Mouse (Mus musculus) limb, embryonic 11.5 days (tissue): ENCODE measurements at regions not wholly inside any gene's neighbourhood (a gene's known extent, or its start where the extent isn't known, plus 50 kb on each side); places are given as distances from the start of the nearest gene placed in this dataset.

Source experiments
- ATAC-seq: fragments of 200-750 bp; cut with Nextera tagmentation; 2 replicates; pipeline ENCODE4 v1.8.0; 2017; ENCODE audit warnings: low read depth; ENCODE audit not compliant: insufficient number of reproducible peaks, low FRiP score, low TSS enrichment
- DNase-seq: peaks from one replicate; pipeline ENCODE4 v3.0.0-alpha.2; 2015; ENCODE audit warnings: low spot score
- H3K27ac ChIP-seq: fragments of 300-500 bp; sonication (generic); replicated peaks from 2 replicates; pipeline ENCODE4 v1.5.1; 2014; ENCODE audit warnings: low read depth, mild to moderate bottlenecking, low read length
- H3K27me3 ChIP-seq: fragments of 300-500 bp; sonication (generic); 2 replicates; pipeline ENCODE4 v1.6.1; 2014; ENCODE audit warnings: mild to moderate bottlenecking, low read length, mixed read lengths; ENCODE audit not compliant: control insufficient read depth, insufficient read depth
- H3K36me3 ChIP-seq: fragments of 300-500 bp; sonication (generic); 2 replicates; pipeline ENCODE4 v1.6.1; 2014; ENCODE audit warnings: mild to moderate bottlenecking, low read length, moderate library complexity, mixed read lengths; ENCODE audit not compliant: control insufficient read depth, insufficient read depth
- H3K4me1 ChIP-seq: fragments of 300-500 bp; sonication (generic); 2 replicates; pipeline ENCODE4 v1.6.1; 2014; ENCODE audit warnings: low read length, mixed read lengths; ENCODE audit not compliant: control insufficient read depth, insufficient read depth
- H3K4me2 ChIP-seq: fragments of 300-500 bp; sonication (generic); 2 replicates; pipeline ENCODE4 v1.6.1; 2014; ENCODE audit warnings: low read depth, mild to moderate bottlenecking, moderate library complexity; ENCODE audit not compliant: severe bottlenecking
- H3K4me3 ChIP-seq: fragments of 300-500 bp; sonication (generic); 2 replicates; pipeline ENCODE4 v1.5.1; 2014; ENCODE audit warnings: low read depth, low read length
- H3K9ac ChIP-seq: fragments of 300-500 bp; sonication (generic); 2 replicates; pipeline ENCODE4 v1.6.1; 2014; ENCODE audit warnings: mild to moderate bottlenecking, low read length
- H3K9me3 ChIP-seq: fragments of 300-500 bp; sonication (generic); 2 replicates; pipeline ENCODE4 v1.6.1; 2016; ENCODE audit warnings: low read length; ENCODE audit not compliant: control insufficient read depth
- WGBS: fragments of 180-500 bp; shearing (Covaris S2); extraction: QIAGEN DNeasy Blood & Tissue Kit; methylation state at CpG from one replicate; pipeline ENCODE4 v1.1.7; 2014; 5-methylcytosine and 5-hydroxymethylcytosine counted together

GRCm38 (mm10) chr4:105549744-105550440 is 239.8 kb upstream of the Gm12728 start:
- no peak overlapping the region for H3K4me2 ChIP-seq
- no peaks in the 10 kb centered on the region for H3K27me3 ChIP-seq
- 0 out of 2 replicates have a peak overlapping the region, but pooled peaks have one; percentile 12 for H3K9ac ChIP-seq
- no peak overlapping the region; the same call in 1 of the 2 replicates for H3K27ac ChIP-seq
- peak; percentile 60; the same call in 1 of the 2 replicates for ATAC-seq
- 0 out of 2 replicates have a peak, but pooled peaks cover 8% of the 10 kb centered on the region for H3K4me1 ChIP-seq
- no peaks in the 10 kb centered on the region for H3K9me3 ChIP-seq
- DNase-seq: no peak
- H3K4me3 ChIP-seq: no peak overlapping the region
- H3K36me3 ChIP-seq: no peaks in the 10 kb centered on the region
- 49% methylated on average over 7 of the region's 7 CpGs for WGBS

DNA sequence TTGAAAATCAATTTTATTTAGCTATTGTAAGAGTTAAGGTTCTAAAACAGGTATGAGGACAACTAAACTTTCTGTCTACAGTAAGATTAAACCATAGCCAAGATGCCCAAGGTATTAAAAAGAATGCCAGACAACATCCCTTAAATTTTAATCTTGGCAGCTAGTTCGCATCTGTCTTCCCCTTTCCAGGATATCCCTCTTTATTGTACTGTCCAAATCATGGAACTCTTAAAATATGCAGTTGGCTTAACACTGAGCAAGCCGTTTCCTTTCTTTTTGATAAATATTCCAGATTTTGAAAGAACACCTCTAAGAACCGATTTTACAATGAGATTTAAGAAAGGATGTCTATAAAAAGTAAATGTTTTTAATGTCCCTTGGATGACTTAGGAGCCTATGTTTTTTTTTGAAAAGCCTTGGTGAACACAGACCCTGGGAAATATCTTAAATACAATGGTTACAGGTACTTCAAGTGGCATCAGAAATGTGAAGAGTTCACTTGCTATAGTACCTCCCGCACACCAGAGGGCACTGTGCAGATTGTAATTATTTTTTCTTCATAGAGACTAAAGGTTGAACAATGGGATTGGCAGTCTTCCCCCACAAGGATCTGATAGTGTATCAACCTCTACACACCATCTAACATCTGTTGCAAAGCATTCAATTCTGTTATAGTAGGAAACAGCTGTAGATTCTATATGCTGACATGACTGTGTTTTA is 237.5 kb upstream of the Gm12728 start:
- H3K4me2 ChIP-seq: no peak overlapping the region
- H3K36me3 ChIP-seq: no peaks in the 10 kb centered on the region
- DNase-seq (no peak), ATAC-seq (no peak)
- H3K9ac ChIP-seq: no peak overlapping the region
- H3K27ac ChIP-seq: no peak overlapping the region
- H3K4me1 ChIP-seq: 0 out of 2 replicates have a peak, but pooled peaks cover 8% of the 10 kb centered on the region
- no peaks in the 10 kb centered on the region for H3K9me3 ChIP-seq
- no peak overlapping the region for H3K4me3 ChIP-seq
- 94% methylated on average over 4 of the region's 4 CpGs for WGBS
- no peaks in the 10 kb centered on the region for H3K27me3 ChIP-seq

GRCm38 (mm10) chr4:105554994-105555393 is 234.7 kb upstream of the Gm12728 start:
- Histone ChIP-seq H3K27me3 (no peaks in the 10 kb centered on the region), H3K9ac (no peak overlapping the region), H3K36me3 (no peaks in the 10 kb centered on the region), H3K4me3 (no peak overlapping the region), H3K4me2 (no peak overlapping the region), H3K27ac (no peak overlapping the region), H3K4me1 (0 out of 2 replicates have a peak, but pooled peaks cover 6% of the 10 kb centered on the region), H3K9me3 (no peaks in the 10 kb centered on the region)
- ATAC-seq: no peak
- no peak for DNase-seq
- 87% methylated on average over 8 of the region's 8 CpGs for WGBS

DNA sequence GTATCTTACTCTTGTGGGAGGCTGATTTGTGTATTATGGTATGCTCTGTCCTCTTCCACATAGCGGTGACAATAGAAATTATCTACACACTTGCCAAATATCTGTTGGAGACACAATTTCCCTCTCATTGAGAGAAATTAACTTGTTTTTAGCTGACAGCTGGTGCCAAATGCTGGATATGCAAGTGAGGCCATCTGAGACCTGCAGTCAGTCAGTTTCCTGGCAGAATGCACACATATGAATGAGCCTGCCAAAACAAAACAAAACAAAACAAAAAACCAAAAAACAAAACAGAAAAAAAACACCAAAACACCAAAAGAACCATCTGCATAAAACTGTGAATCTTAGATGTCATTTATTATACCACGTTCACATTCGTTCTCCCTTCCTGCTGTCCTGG is 233.7 kb upstream of the Gm12728 start:
- no peaks in the 10 kb centered on the region for H3K36me3 ChIP-seq
- ATAC-seq: no peak
- no peaks in the 10 kb centered on the region for H3K4me1 ChIP-seq
- no peaks in the 10 kb centered on the region for H3K9me3 ChIP-seq
- H3K4me3 ChIP-seq: no peak overlapping the region
- no peak overlapping the region for H3K4me2 ChIP-seq
- H3K27ac ChIP-seq: no peak overlapping the region
- no peak overlapping the region for H3K9ac ChIP-seq
- DNase-seq: no peak
- 96% methylated on average over 3 of the region's 3 CpGs for whole genome bisulfite sequencing
- no peaks in the 10 kb centered on the region for H3K27me3 ChIP-seq

DNA sequence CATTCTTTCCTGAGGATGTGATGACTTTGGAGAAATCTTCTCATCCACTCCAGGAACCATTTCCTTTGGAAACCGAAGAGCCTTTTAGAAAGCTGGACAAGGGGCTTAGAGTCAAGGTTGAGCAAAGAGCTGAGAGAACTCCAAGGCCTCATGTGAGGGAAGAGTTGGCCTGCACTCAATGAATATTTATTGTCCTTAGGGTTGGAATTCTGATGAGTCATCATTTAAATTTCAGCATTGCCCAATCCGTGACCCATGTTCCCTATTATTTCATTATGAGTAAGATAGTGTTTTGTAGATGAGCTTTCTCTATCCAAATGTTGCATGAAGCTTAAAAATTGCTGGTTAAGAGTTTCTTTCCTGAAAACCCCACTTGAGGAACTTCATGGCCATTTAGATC is 232.3 kb upstream of the Gm12728 start:
- no peaks in the 10 kb centered on the region for H3K9me3 ChIP-seq
- no peaks in the 10 kb centered on the region for H3K36me3 ChIP-seq
- no peaks in the 10 kb centered on the region for H3K27me3 ChIP-seq
- ATAC-seq (no peak), DNase-seq (no peak)
- 92% methylated on average over 2 of the region's 2 CpGs for WGBS
- no peaks in the 10 kb centered on the region for H3K4me1 ChIP-seq
- H3K27ac ChIP-seq: no peak overlapping the region
- H3K4me2 ChIP-seq: no peak overlapping the region
- H3K4me3 ChIP-seq: no peak overlapping the region
- H3K9ac ChIP-seq: no peak overlapping the region

- Histone ChIP-seq H3K9ac (no peak overlapping the region), H3K27me3 (no peaks in the 10 kb centered on the region), H3K4me1 (no peaks in the 10 kb centered on the region), H3K4me3 (no peak overlapping the region), H3K4me2 (no peak overlapping the region), H3K27ac (no peak overlapping the region), H3K9me3 (no peaks in the 10 kb centered on the region; the same call in 1 of the 2 replicates), H3K36me3 (no peaks in the 10 kb centered on the region)
- DNase-seq (no peak), ATAC-seq (no peak)
- 61% methylated on average over 3 of the region's 3 CpGs for WGBS
These were observed 229.6 kb upstream of the Gm12728 start for GRCm38 (mm10) chr4:105560055-105560454.

- Histone ChIP-seq H3K9me3 (no peaks in the 10 kb centered on the region; the same call in 1 of the 2 replicates), H3K27me3 (no peaks in the 10 kb centered on the region), H3K36me3 (no peaks in the 10 kb centered on the region), H3K4me2 (no peak overlapping the region), H3K27ac (no peak overlapping the region), H3K9ac (no peak overlapping the region), H3K4me1 (no peaks in the 10 kb centered on the region), H3K4me3 (no peak overlapping the region)
- no peak for DNase-seq
- WGBS: 79% methylated on average over 3 of the region's 3 CpGs
- ATAC-seq: no peak
These were observed 228.9 kb upstream of the Gm12728 start for GRCm38 (mm10) chr4:105560781-105561180.

- ATAC-seq (no peak), DNase-seq (no peak)
- Histone ChIP-seq H3K27me3 (no peaks in the 10 kb centered on the region), H3K4me1 (no peaks in the 10 kb centered on the region), H3K9ac (no peak overlapping the region), H3K4me3 (no peak overlapping the region), H3K36me3 (no peaks in the 10 kb centered on the region), H3K27ac (no peak overlapping the region), H3K9me3 (no peaks in the 10 kb centered on the region; the same call in 1 of the 2 replicates), H3K4me2 (no peak overlapping the region)
- 78% methylated on average over 3 of the region's 3 CpGs for WGBS
These were observed 228.1 kb upstream of the Gm12728 start for GRCm38 (mm10) chr4:105561611-105562010.
